Mouse (Mus musculus): ENCODE data around the gene Csad.
A peak's percentile ranks its signal among the peaks of the same experiment; 100 is the strongest.
"Not testable (repeated sequence)": the region's sequence is repeated elsewhere in the genome, so short reads cannot be mapped to it uniquely, and the experiment has no call there.

Csad gene

DNA sequence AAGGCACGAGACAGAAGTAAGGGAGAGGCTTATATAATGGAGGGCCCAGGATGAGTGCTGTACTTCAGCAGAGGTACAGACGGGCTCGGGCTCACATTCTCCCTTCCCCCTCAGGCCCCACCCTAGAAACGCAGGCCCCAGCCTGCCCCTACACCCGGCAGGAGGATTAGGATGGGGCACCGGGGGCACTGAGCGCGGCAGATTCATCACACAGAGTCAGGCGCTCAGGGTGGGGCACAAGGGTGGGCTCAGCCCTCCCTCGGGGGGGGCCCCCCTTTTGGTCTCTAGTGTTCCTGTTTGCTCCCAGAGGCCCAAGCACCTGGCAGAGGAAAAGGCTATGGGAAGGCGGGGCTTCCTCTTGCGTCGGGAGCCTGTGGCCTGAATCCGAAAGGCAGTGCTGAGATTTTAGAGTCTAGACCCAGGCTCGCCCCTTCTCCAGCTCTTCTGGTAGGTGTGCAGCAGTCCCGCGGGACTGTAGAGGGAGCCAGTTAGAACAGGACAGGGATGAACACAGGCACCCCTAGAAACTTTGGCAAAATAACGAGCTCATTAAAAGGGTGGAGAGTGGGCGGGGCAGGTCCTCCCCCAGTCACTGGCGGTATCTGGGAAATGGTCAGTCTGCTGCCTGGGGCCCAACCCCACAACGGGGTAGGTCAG lies 31.0 kb upstream of the Csad start:
- no peak for DNase-seq (ENCODE audit: low spot score in 2 of 2)

DNA sequence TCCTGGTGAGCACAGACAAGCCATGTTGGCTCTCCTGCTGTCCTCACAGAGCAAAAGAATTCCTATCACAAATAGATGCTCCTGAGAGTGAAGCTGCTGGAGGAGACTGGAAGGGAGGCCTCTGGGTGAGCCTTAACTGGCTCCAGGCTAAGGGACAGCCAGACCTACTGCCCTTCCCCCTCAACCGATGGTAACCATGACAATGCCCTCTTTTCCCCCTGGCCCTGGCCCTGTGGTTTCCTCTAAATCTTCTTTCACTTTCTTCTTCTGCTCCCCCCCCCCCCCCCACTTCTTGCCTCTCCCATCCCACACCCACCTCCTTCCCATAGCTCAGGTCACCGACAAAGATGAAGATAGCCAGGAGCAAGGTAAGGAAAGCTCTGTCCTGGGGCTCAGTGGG lies 29.4 kb upstream of the Csad start:
- DNase-seq (ENCODE audit: low spot score in 2 of 2), result no peak

DNA sequence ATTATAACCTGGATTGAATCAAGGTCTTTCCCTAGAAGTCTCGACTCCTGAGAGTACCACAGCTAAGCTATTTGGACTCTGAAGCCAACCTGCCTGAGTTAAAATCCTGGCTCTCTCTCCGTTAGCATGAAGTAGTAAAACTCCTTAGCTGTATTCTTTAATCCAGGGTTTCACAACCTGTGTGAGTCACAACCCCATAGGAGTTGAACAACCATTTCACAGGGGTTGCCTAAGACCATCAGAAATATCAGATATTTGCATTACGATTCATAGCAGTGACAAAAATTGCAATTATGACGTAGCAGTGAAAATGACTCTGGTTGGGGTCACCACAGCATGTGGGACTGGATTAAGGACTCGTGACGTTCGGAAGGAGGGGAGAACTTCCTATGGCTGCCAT lies 28.2 kb upstream of the Csad start:
- no peak for DNase-seq (ENCODE audit: low spot score in 2 of 2)

DNA sequence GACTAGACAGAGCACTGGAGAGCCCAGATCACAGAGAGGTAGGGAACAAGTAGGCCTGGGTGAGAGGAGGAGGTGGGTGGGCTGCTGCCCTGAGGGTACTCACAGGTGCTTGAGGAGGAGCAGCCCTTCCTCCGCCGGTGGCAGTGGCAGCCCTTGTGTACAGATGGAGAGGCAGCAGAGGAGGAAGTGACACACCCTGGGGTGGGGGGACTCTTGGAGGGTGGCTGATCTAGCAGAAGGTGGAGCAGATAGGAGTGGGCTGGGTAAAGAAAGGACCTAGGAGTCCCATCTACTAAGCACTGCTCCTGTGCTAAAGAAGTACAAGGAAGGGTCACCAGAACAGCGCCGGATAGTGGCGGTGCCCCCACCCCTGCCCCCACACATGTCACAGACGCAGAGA lies 27.2 kb upstream of the Csad start, which contains the start of gene Itgb7:
Gene Itgb7 (minus strand): TSS at position 197 of the 400 bp plus-strand sequence.
- no peak for DNase-seq (ENCODE audit: low spot score in 2 of 2)

DNA sequence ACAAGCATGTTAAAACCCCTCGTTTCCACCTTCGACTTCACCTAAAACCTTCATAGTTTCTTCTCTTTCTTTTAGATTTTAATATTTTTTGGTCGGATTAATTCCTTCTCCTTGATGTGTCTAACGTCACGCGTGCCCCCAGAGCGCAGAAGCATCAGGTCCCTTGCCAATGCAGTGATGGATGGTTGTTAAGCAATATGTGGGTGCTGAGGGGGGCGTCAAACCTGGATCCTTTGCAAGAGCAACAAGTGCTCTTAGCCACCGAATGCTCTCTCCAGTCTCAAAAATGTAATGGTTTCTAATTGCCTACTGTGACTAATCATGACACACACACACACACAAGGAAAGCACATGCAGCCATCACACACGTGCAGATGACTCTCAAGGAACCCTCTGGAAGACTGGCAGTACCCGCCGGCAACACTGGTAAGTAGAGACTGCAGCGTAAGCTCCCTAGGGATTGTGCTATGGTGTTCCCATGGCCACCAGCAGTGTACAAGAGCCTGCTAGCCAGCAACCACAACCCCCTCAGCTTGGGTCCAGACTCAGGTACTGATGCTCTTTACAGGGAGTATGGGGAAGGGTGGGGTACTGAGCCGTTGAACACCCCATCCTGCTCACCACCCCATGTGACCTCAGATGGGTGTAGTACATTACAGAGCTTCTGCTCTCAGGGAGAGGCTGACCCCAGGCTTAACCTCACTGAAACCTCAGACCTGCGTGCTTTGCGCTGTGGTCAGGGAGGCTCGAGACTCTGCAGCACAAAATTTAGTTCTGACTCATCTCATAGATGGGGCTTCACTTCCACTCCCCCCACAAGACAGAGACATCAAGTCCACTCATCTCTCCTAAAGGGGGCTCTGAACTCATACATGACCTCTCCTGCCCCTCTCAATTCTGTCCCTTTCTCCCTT lies 26.1 kb upstream of the Csad start:
- DNase-seq (ENCODE audit: low spot score in 2 of 2), result no peak

DNA sequence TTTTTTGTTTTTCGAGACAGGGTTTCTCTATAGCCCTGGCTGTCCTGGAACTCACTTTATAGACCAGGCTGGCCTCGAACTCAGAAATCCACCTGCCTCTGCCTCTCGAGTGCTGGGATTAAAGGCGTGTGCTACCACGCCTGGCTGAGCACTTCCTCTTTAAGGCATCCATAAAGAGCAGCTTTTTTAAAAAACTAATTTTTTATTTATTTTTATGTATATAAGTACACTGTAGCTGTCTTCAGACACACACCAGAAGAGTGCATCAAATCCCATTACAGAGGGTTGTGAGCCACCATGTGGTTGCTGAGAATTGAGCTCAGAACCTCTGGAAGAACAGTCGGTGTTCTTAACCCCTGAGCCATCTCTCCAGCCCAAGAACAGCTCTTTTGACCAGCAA lies 21.1 kb upstream of the Csad start:
- not testable (repeated sequence) for DNase-seq (ENCODE audit: low spot score in 2 of 2)

DNA sequence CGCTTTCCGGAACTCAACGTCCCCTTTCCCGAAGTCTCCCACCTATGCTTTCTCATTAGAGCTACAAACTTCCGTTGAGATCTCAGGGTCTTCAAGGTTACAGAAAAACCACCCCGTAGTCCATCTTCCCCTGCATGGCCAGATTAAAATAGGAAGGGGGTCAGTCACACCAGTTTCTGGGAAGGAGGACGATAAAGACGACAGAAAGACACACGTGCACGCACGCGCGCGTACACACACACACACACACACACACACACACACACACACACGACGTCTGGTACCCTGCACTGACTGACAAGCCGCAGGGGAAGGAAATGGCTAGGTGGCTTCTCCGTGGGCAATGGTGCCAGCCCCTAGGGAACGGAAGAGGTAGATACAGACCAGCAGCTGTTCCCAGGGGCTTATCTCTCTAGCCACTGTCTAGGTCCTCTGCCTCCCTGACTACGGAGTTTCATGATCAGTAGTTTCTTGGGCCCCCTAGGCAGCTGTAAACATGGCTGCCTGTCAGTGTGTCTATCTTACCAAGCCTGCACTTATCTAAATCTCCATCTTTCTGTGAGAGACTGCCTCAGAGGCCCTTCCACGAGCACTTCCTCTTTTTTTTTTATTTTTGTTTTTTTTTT lies 20.6 kb upstream of the Csad start:
- no peak for DNase-seq (ENCODE audit: low spot score in 2 of 2)

DNA sequence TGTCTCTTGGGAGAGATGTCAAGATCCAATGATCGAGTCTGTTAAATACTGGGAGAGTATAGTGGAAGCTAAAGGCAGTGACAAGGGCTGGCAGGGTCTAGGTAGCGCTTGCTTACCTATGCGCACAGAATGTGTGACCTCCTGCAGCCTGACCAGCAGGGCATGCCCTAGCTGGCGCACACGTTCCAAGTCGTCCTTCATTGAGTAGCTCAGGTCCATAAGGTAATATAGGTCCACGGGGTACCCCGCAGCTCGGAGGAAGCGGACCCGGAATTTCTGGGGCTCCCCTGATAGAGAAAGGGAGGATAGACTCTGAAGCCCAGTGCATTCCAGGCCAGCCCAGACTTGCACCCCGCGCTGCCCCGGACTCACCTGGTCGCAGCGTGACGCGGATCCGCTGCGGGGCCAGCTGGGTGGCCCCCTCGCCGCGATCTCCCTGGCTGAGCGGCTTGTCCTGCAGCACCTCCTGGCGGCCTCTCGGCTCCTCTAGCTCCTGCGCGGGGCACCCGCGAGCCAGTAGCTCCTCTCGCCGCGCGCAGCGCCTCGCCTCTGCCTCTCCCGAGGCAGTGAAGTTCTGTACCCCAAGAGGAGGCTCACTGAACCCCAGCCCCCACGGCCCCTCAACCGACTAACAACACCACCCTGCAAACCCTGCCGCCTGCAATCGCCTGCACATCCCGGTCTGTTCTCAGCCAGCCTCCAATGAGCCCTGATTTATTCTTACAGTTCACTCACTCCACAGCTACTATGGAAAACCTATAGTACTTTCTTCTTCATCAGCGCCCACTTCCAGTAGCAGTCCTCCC lies 19.9 kb upstream of the Csad start:
- DNase-seq (ENCODE audit: low spot score in 2 of 2), result peak; percentile 59 to 65

DNA sequence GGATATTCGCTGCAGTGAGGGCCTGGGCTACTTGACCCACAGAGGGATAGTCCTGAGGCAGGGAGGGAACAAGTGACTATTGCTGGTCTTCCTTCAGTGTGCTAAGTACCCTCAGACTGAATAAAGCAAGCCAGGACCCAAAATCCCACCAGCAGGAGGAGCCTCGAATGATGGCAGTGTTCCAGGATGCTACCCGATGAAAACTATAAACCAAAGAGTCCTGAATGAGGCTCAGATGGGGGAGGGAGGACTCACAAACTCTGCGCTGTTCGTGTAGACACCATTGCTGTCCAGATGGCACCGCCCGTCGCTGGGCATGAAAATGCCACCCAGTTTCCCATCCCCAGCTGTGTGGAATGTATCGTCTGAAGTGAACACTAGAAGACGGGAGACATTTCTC lies 17.9 kb upstream of the Csad start:
- no peak for DNase-seq (ENCODE audit: low spot score in 2 of 2)

DNA sequence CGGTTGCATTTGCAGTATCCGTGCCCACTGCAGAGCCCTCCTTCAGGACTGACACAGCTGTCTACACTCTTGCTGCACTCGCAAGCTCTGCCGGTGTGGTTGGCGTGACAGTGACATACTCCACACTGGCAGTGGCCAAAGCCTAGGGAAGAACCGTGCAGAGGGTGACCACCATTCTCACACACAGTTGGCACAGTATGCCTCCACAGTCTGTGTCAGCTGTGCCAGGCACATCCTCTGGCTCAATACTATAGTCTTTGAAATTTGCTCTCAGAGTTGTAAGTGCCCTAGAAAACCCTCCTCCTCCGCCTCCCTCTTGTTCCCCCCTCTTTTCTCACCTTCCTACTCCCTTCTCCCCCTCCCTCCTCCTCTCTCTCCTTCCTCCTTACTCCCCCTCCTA lies 12.8 kb upstream of the Csad start:
- DNase-seq (ENCODE audit: low spot score in 2 of 2), result no peak

DNA sequence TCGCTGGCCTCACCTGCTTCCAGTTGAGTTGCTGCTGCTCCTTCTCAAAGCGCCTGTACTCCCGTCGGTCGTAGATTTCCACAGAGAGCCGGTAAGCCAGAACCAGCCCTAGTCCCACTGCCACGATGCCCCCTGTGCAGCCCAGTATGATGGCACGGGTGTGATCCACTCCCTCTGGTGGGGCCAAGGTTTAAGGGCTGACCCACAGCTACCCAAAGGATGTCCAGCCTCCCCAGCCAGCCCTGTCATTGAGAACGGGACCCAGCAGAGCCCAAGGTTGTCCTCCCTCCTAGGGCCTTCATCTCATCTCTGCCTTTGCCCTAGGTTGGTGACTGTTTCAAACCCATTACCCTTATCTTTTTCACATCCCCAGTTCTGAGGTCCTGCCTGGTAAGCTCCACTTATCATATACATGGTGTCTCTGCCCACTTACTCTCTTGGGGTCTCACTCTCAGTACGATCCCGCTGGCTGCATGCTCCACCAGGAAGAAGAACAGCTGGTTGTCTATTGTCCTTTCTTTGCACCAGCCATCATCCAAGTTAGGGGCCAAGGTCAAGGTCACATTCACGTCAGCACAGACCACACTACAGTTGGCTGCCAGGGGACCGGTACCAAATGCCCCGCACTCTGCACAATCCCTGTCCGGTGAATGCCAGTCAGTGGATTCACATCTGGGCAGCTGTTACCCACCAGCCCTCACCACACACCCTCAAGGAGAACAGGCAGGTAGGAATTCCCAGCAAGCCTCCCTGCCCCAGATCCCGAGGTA lies 12.1 kb upstream of the Csad start:
- no peak for DNase-seq (ENCODE audit: low spot score in 2 of 2)

DNA sequence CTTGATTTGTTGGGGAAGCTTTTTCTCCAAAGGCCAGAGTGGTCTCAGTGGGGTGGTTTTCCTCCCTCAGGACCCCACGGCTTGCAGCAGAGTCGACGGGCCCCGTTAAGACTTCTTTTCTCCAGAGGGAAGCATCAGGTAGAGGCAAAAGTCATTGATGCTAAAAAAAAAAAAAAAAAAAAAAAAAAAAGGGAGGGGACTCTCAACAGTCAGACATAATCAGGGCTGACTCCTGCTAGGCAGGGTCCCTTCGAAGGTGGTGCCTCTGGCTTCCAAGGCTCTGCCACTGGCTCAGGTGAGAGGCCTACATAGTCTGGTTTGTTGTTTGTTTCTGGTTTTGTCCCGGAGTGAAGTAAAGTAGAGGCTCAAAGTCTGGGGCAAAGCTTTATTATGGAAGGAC lies 11.1 kb upstream of the Csad start:
- DNase-seq (ENCODE audit: low spot score in 2 of 2), result no peak

DNA sequence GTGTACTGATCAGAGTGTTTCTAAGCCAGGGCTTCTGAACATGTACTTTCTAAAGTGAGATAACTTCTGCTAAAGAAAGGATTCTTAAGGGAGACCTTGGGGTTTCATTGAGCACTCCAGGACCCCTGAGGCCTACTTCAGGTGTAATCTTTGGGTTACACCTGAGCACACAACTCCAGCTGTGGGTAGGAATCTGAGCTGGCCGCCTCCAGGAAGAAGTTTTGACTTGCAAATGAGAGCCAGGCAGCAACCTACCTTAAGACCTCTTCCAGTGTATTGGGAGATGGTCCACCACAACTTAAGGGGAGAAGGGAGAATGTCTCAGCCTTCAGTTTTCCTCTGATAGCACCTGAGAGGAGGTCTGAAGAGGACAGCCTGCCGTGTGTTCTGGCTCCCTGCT lies 9.6 kb upstream of the Csad start:
- DNase-seq (ENCODE audit: low spot score in 2 of 2), result no peak

DNA sequence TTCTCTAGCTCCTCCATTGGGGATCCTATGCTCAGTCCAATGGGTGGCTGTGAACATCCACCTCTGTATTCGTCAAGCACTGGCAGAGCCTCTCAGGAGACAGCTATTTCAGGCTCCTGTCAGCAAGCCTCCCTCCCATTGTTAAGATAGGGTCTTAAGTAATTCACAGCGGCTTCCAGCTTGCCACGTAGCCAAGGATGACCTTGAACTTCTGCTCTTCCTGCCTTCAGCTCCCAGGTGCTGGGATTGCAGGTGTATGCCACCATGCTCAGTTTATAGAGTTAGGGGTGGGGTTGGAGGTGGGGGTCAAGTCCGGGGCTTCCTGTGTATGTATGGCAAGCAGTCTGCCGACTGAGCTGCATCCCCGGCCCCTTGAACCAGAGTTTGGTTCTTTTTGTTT lies 7.4 kb upstream of the Csad start:
- DNase-seq (ENCODE audit: low spot score in 2 of 2), result no peak

DNA sequence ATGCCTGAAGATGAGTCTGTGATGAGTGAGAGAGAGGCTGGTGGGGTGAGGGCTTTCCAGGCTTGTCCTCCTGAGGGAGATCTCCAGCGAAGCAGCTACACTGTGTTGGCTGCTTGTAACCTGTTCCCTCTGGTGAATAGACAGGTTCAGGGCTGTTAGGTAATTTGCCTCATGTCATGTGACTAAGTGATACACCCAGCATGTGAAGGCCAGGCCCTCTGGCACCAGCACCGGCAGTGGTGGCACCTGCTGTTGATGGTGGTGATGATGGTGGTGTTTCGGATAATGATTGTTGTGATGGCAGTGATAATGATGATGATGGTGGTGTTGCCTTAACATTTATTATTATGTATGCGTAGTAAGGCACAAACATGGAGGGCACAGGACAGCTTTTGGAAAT lies 6.3 kb upstream of the Csad start:
- DNase-seq (ENCODE audit: low spot score in 2 of 2), result no peak

DNA sequence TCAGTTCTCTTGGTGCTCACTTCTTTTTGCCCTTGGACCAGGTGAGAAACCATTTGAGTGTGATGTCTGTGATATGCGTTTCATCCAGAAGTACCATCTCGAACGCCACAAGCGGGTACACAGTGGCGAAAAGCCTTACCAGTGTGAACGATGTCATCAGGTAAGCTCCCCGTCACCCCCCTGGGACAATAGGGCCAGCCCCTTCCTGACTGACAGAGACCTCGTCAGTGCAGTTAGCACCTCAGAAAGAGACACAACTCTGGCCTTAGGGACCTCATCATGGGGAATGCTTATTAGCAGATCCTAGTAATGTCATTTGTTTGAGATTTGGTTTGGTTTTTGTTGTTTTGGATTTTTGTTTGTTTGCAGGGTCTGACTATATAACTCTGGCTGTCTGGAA lies 4.6 kb upstream of the Csad start:
- no peak for DNase-seq (ENCODE audit: low spot score in 2 of 2)

DNA sequence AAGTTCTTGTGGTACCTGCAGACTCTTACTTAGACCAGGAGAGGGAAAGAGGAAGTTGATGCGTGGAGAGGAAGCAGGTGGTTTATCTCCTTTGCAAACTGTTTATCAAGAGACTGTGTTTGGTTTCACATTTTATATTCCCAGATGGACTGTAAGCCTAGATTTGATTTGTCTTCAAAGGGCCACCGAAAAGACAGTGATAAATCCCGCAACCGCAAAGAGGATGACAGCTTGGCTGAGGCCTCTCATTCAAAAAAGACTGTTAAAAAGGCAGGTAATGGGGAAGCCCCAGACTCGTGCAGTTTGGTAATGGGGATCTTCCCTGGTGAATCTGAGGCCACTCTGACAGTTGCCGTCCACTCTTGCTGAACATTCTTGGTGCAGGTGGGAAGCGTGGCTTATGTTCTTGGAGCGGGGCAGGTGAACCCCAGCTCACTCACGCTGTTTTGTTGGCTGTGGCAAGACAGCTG lies 3.6 kb upstream of the Csad start:
- no peak for DNase-seq (ENCODE audit: low spot score in 2 of 2)

DNA sequence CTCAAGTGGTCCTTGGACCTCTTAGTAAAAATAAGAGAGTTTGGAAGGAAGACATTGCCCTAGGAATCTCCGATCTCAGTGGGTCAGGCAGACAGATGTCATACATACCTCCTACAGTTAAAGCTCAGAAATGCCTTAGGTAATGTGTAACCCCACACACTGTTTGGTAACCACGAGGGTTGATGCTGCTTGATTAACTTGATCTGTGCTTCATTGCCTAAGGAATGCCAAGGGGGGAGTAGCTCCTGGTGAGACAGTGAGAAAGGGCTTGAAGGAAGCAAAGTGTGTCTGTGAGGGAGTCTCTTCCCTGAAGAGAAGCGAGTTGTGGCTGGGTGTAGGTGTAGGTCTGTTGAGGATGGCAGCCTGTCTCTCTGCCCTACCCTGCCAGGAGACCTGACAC lies 2.8 kb upstream of the Csad start:
- DNase-seq (ENCODE audit: low spot score in 2 of 2), result no peak

DNA sequence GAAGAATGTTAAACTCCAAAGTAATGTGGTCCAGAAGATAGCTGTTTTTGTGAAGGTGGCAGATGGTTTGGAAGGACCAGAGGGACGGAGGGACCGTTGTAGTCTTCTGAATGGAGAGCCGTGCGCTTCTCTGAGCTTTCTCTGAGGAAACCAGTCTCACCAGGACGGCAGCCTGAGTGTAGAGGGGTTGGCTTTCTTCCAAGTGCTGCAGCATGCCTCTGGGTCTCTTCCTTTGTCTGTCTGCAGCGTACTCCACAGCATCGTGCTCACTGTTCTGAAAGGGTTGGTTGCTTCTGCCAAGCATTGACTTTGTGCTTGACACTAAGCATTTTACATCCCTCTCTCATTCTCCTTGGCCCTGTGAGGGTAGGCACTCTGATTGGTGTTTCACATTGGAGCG lies 1.3 kb upstream of the Csad start:
- DNase-seq (ENCODE audit: low spot score in 2 of 2), result no peak

DNA sequence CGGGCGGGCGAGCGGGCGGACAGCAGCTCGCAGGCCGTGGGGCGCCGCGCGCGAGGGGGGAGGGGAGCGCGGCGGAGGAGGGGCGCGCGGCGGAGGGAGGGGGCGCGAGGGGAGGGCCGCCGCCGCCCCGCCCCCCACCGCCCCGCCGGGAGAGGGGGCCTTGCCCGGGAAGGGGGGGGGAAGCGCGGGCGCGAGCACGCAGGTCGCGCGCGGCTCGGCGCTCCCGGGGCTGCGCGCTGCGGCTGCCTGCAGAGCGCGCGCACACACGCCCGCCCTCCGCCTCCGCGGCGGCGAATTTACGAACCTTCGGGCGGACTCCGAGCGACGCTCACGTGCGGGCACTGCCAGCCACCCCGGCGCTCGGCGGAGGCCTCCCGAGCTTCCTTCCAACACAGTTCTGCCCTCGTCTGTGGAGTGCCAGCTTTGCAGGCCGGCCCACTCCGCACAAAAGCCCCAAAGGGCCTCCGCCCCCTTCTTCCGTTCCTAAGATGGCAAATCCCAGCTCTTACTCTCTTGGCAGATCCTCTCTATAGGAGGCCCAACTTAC lies 616 bp downstream of the Csad start:
- peak; percentile 29 to 63 for DNase-seq (ENCODE audit: low spot score in 2 of 2)
